Mouse (Mus musculus) liver, embryonic 11.5 days (tissue): ENCODE measurements around the gene Rhoj. TPM values are rescaled to one million over a fixed set of nuclear protein-coding genes. Genes with fewer than 3 reads are reported as not detected.

Source experiments
- ATAC-seq: fragments of 200-750 bp; cut with Nextera tagmentation; replicated peaks from 2 replicates; pipeline ENCODE4 v1.8.0; 2017; ENCODE audit warnings: moderate number of reproducible peaks, mild to moderate bottlenecking, moderate TSS enrichment, moderate library complexity; ENCODE audit not compliant: low FRiP score
- DNase-seq: peaks from one replicate; pipeline ENCODE4 v3.0.0-alpha.2; 2017; ENCODE audit warnings: low spot score
- H3K27ac ChIP-seq: fragments of 300-500 bp; sonication (generic); 2 replicates; pipeline ENCODE4 v1.5.1; 2014; ENCODE audit warnings: mild to moderate bottlenecking, low read depth, low read length, control low read depth
- H3K27me3 ChIP-seq: fragments of 300-500 bp; sonication (generic); replicated peaks from 2 replicates; pipeline ENCODE4 v1.6.1; 2014; ENCODE audit warnings: low read length, mixed read lengths; ENCODE audit not compliant: control insufficient read depth, insufficient read depth
- H3K36me3 ChIP-seq: fragments of 300-500 bp; sonication (generic); 2 replicates; pipeline ENCODE4 v1.6.1; 2014; ENCODE audit warnings: mild to moderate bottlenecking, low read length, moderate library complexity, mixed read lengths; ENCODE audit not compliant: control insufficient read depth, insufficient read depth
- H3K4me1 ChIP-seq: fragments of 300-500 bp; sonication (generic); replicated peaks from 2 replicates; pipeline ENCODE4 v1.6.1; 2014; ENCODE audit warnings: low read length, mixed read lengths; ENCODE audit not compliant: control insufficient read depth, insufficient read depth
- H3K4me2 ChIP-seq: fragments of 300-500 bp; sonication (generic); 2 replicates; pipeline ENCODE4 v1.6.1; 2014; ENCODE audit warnings: mild to moderate bottlenecking, control low read depth, moderate library complexity
- H3K4me3 ChIP-seq: fragments of 300-500 bp; sonication (generic); 2 replicates; pipeline ENCODE4 v1.5.1; 2014; ENCODE audit warnings: low read depth, low read length, control low read depth
- H3K9ac ChIP-seq: fragments of 300-500 bp; sonication (generic); 2 replicates; pipeline ENCODE4 v1.6.1; 2014; ENCODE audit warnings: low read depth, low read length, control low read depth
- H3K9me3 ChIP-seq: fragments of 300-500 bp; sonication (generic); 2 replicates; pipeline ENCODE4 v1.6.1; 2016; ENCODE audit warnings: low read length, inconsistent platforms, mixed read lengths; ENCODE audit not compliant: control insufficient read depth
- WGBS: fragments of 180-500 bp; shearing (Covaris S2); extraction: QIAGEN DNeasy Blood & Tissue Kit; methylation state at CpG from one replicate; pipeline ENCODE4 v1.1.7; 2014; 5-methylcytosine and 5-hydroxymethylcytosine counted together
- polyA plus RNA-seq: library from polyadenylated mRNA; unstranded; fragments of >200 nt; fragmentation: Nextera tagmentation; extraction: Ambion mirVana; gene quantifications from 2 replicates; pipeline ENCODE4 v1.2.1, GENCODE M21; 2014

Gene Rhoj
- polyA plus RNA-seq, 1 experiment from 2014 or later: 16.0 TPM

DNA sequence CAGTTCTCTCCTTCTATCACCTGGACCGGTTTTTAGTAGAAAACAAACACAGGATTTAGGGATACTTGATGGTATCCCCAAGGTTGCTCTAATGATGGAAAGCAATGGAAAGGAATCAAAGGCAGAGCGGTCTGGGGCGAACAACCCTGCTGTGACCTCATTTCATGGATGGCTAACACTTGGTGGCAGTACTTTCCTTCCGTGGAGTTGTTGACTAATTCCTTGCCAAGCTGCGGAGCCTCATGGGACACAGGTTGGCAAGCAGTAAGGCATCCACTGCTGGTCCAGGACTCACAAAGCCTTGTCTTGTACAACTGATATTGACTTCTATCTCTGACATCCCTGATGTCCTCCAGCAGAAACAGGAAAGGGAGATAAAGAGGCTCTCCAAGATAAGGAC is 60.4 kb downstream of the Rhoj start:
- WGBS: 84% methylated on average over 5 of the region's 5 CpGs
- no peak overlapping the region for H3K4me2 ChIP-seq
- H3K4me1 ChIP-seq: no peaks in the 10 kb centered on the region
- no peaks in the 10 kb centered on the region for H3K9me3 ChIP-seq
- no peaks in the 10 kb centered on the region for H3K27me3 ChIP-seq
- ATAC-seq: no peak
- no peak overlapping the region for H3K4me3 ChIP-seq
- no peak for DNase-seq
- no peak overlapping the region for H3K27ac ChIP-seq
- no peaks in the 10 kb centered on the region for H3K36me3 ChIP-seq
- H3K9ac ChIP-seq: no peak overlapping the region

DNA sequence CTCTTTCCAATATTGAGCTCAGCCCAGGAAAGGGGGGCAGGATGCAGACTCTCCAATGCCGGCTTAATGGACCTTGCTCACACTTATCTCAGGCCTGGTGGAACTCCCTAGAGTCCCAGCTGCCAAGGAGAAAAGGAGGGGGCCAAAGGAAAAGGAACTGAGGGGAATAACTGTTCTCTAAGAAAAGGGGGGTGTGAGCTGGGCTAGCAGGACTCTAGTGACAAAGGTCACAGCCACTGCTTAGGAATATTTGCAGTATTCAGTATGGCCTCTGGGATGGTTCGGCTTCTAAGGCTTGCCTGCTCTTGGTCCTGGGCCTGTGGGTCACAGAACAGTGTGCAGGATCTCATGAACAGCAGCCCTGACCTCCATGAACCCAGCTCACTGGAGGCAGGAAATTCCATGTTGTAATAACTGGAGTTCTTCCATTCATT is 61.3 kb downstream of the Rhoj start:
- WGBS: 60% methylated on average over 2 of the region's 2 CpGs
- Histone ChIP-seq H3K27me3 (no peaks in the 10 kb centered on the region), H3K4me3 (no peak overlapping the region), H3K36me3 (no peaks in the 10 kb centered on the region), H3K4me2 (no peak overlapping the region), H3K9ac (no peak overlapping the region), H3K27ac (no peak overlapping the region), H3K4me1 (no peaks in the 10 kb centered on the region), H3K9me3 (no peaks in the 10 kb centered on the region)
- 0 out of 2 replicates have a peak, but pooled peaks have one; percentile 26 for ATAC-seq
- no peak for DNase-seq

DNA sequence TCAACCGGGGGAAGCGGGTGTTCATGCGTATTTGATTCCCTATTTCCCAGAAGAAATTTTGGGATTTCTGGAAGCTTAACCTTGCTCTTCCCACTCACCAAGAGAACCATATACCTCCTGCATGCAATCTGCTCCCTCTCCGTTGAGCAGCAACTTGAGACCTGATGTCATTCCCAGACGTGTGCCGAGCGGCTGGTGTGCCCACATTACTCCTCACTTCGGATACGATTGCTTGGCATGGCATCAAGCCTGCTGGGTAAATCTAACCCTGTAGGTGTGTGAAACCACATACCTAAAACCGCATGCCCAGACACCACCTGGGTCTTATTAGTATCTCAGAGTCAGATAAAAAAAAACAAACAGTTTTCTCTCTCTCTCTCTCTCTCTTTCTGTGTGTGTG is 66.3 kb downstream of the Rhoj start:
- 92% methylated on average over 10 of the region's 10 CpGs for whole genome bisulfite sequencing
- DNase-seq: no peak
- no peaks in the 10 kb centered on the region for H3K4me1 ChIP-seq

DNA sequence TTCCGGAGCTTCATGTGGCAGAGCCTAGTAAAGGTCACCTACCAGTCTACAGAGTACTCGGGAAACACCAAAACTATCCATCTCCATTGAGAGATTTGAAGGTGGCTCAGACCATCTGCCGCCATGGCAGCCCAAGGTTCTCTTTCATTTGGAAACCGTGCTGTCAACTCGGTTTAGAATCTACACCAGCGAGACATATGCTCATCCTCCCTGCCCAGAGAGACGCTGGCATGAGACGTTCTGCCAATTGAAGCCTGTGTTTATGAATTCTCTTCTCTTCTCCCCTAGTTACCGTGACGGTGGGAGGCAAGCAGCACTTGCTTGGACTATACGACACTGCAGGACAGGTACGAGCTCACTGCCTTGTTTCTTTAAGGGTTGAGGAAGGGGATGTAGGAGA is 66.9 kb downstream of the Rhoj start:
- Histone ChIP-seq H3K9me3 (no peaks in the 10 kb centered on the region), H3K27me3 (no peaks in the 10 kb centered on the region)

More for the DNA sequence above, 66.3 kb downstream of the Rhoj start:
- no peak overlapping the region for H3K27ac ChIP-seq
- ATAC-seq: no peak
- H3K9ac ChIP-seq: no peak overlapping the region
- no peak overlapping the region for H3K4me3 ChIP-seq
- no peaks in the 10 kb centered on the region for H3K27me3 ChIP-seq
- H3K9me3 ChIP-seq: no peaks in the 10 kb centered on the region
- H3K36me3 ChIP-seq: no peaks in the 10 kb centered on the region
- H3K4me2 ChIP-seq: no peak overlapping the region

DNA sequence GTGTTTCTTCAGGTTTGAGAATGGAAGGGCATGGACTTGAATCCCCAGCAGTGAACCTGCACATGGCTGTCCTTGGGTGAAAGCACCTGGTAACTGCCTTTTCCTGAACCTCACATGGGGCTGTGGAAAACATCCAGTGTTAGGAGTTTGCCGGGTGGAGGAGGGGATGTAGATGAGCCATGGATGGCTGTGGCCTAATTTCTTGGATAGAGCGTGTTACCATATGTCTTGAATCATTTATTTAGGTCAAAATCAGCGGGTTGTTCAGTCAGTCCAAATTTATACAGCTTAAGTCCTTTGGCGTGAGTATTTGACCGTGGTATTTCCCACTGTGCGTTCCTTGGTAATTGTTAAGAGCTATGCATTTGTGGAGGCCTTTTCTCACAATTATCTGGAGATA is 68.0 kb downstream of the Rhoj start:
- no peaks in the 10 kb centered on the region for H3K27me3 ChIP-seq
- H3K27ac ChIP-seq: no peak overlapping the region
- no peak for DNase-seq
- H3K9ac ChIP-seq: no peak overlapping the region
- 83% methylated on average over 6 of the region's 6 CpGs for WGBS
- no peak overlapping the region for H3K4me2 ChIP-seq
- ATAC-seq: no peak
- no peaks in the 10 kb centered on the region for H3K9me3 ChIP-seq
- H3K4me3 ChIP-seq: no peak overlapping the region
- H3K36me3 ChIP-seq: no peaks in the 10 kb centered on the region
- no peaks in the 10 kb centered on the region for H3K4me1 ChIP-seq

More for the DNA sequence above, 66.9 kb downstream of the Rhoj start:
- Histone ChIP-seq H3K4me3 (no peak overlapping the region), H3K27ac (no peak overlapping the region), H3K4me2 (no peak overlapping the region), H3K4me1 (no peaks in the 10 kb centered on the region), H3K36me3 (no peaks in the 10 kb centered on the region), H3K9ac (no peak overlapping the region)
- WGBS: 88% methylated on average over 12 of the region's 12 CpGs
- no peak for DNase-seq
- ATAC-seq: no peak

DNA sequence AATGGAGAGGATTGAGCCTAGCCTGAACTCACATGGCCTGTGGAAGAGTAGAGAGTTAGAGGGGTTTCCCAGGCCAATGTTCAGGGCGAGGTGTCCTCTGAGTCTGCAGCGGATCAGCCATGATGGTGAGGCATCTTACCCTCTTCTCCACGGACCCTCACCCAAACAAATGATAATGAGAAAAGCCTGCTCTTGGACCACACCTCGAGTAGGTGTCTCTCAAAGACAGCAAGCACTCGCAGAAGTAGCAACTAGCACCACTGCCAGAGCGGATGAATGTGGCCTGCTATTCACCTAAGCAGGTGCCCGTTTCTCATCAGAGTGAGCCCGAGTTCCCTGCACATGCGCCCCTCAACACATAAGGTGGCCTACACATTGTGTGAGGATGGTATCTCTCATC is 78.6 kb downstream of the Rhoj start:
- DNase-seq (no peak), ATAC-seq (no peak)
- no peaks in the 10 kb centered on the region for H3K9me3 ChIP-seq
- WGBS: 86% methylated on average over 9 of the region's 9 CpGs
- H3K4me3 ChIP-seq: no peak overlapping the region
- no peak overlapping the region for H3K4me2 ChIP-seq
- H3K36me3 ChIP-seq: no peaks in the 10 kb centered on the region
- H3K27me3 ChIP-seq: no peaks in the 10 kb centered on the region
- H3K27ac ChIP-seq: no peak overlapping the region
- H3K9ac ChIP-seq: no peak overlapping the region
- no peaks in the 10 kb centered on the region for H3K4me1 ChIP-seq

DNA sequence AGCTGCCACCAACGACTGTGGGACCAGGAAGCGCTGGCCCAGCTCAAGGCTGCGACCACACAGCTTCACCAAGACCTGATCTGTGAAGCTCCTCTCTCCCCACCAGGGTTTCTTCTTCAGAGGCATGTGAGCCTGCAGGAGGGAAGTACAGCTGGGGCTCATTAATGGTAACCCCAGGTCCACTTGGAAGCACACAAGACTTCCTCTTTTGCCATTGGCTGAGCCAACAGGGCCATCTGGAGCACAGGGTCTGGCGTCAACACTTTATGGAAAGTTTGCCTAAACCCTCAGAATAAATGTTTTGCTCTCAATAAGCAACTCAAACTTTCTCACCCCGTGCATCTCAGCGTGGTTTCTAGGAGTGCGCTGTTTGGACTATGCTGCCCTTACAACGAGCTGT is 79.0 kb downstream of the Rhoj start:
- no peaks in the 10 kb centered on the region for H3K9me3 ChIP-seq
- DNase-seq (no peak), ATAC-seq (no peak)
- no peak overlapping the region for H3K4me3 ChIP-seq
- no peaks in the 10 kb centered on the region for H3K4me1 ChIP-seq
- H3K36me3 ChIP-seq: no peaks in the 10 kb centered on the region
- no peak overlapping the region for H3K27ac ChIP-seq
- H3K9ac ChIP-seq: no peak overlapping the region
- 80% methylated on average over 8 of the region's 8 CpGs for WGBS
- no peak overlapping the region for H3K4me2 ChIP-seq
- H3K27me3 ChIP-seq: no peaks in the 10 kb centered on the region

DNA sequence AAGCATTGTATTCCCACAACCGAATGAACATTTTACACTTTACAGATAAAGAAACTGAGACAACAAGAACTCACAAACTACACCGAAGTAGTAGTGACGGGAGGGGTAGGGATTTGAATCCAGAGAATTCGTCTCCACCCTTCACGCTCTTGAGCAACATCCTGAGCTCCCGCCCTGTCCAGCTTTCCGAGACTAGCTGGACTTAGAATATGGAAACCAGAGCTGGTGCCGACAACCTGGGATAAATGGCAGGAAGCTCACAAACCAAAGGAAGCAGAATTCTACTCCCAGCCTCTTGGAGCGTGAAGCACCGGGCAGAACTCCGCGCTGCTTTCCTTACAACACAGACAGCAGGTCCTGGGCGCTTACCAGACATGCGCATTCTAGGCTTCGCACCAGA is 79.7 kb downstream of the Rhoj start:
- Histone ChIP-seq H3K4me3 (no peak overlapping the region), H3K9me3 (no peaks in the 10 kb centered on the region), H3K27ac (no peak overlapping the region), H3K9ac (no peak overlapping the region), H3K4me2 (no peak overlapping the region), H3K36me3 (no peaks in the 10 kb centered on the region), H3K4me1 (no peaks in the 10 kb centered on the region), H3K27me3 (no peaks in the 10 kb centered on the region)
- WGBS: 85% methylated on average over 15 of the region's 15 CpGs
- ATAC-seq (no peak), DNase-seq (no peak)

DNA sequence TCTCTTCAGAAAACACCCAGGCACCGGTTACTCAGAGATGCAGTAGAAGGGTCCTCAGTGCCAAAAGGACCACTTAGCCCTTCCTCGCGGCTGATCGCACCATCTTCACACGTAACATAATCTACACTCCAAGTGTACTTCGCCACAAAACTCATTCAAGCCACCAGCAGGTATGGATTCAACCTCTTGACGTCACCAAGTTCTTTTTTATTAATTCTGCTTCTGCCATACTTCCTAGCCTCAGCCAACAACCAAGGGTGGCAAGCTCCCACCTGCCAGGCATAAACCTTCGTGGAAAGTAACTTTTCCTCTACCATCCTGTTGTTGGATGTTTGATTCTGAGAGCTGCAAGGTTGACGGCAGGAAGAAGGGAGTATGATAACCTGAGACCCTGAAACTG is 80.4 kb downstream of the Rhoj start:
- Histone ChIP-seq H3K4me3 (no peak overlapping the region), H3K27ac (no peak overlapping the region), H3K27me3 (no peaks in the 10 kb centered on the region), H3K4me2 (no peak overlapping the region), H3K4me1 (no peaks in the 10 kb centered on the region), H3K9me3 (no peaks in the 10 kb centered on the region), H3K36me3 (no peaks in the 10 kb centered on the region), H3K9ac (no peak overlapping the region)
- DNase-seq: no peak
- ATAC-seq: no peak
- WGBS: 89% methylated on average over 9 of the region's 9 CpGs
